Mouse (Mus musculus): ENCODE data around the gene Pygo2. TPM values are rescaled to one million over a fixed set of nuclear protein-coding genes. Genes with fewer than 3 reads are reported as not detected.

Gene Pygo2
- polyA plus RNA-seq (2012; rRNA removed; ENCODE audit: low replicate concordance) = 79.8 and 157 TPM in 2 replicates

GRCm38 (mm10) chr3:89430171-89431159 lies at the start of gene Pygo2:
TSS of gene Pygo2 (plus strand) at chr3:89430214.

DNA sequence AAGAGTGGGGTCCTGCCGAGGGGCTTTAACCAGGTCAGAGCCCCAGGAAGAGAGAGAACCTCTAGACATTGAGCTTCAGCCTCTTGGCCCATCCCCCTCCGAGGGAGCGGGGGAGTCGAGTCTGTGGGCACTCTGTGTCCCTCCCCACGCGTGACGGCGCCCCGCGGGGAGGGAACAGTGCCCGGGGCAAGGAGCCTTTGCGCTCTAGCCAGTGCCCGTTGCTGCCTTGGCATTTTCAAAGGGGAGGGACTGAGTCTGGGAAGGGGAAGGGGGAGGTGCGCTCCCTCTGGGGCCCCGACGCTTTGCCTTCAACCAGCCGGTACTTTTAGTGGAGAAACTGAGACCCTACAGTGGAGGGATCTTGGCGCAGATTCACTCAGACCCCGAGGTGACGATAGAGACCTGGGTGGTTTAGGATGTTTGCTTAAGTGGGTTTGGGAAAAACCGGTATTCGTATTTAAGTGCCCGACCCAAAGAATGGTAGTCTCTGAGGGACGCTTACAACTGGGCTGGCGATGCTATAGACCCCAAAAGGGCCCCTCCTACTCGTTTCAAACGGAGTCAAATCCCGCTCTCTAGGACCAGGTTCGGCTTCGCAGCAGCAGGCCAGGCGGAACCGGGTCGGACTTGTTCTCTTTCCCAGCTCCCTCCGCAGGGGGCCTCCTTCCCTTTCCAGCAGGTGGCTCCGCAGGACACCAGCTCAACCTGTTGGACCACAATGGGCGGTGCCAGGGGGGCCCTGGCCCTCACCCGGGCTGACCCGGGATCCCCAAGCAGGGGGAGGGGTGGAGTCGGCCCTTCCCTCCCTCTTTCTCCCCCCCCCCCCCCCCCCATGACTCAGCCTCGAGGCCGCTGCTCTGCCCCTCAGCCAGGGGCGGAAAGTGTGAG lies 35.8 kb upstream of the Pygo2 start, which contains the start of gene Zbtb7b:
Zbtb7b (minus strand) TSS at position 771 of the 888 bp plus-strand sequence.

DNA sequence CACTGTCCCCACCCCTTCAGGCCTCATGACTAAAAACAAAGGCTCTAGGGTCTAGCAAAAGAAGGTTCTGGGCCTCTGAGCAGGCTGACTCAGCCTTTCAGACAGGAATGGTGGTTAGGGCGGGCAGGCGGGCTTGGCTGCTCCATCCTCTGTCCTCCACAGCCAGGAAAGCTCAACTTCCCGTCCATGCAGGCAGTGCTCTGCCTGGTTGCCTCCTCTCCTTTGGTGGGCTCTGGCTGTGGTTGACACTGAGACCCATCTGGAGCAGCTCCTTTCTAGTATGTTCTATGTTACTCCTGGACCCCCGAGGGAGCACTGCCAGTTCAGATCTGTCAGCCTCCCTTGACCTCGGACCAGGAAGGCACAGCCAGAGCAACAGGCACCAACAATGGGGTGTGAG lies 27.3 kb upstream of the Pygo2 start, which contains the start of gene Lenep:
Lenep (minus strand) TSS at position 101 of the 400 bp plus-strand sequence.

GRCm38 (mm10) chr3:89411490-89412393 lies 18.3 kb upstream of the Pygo2 start, which contains the start of gene Flad1:
TSS of gene Flad1 (minus strand) at chr3:89411870.

DNA sequence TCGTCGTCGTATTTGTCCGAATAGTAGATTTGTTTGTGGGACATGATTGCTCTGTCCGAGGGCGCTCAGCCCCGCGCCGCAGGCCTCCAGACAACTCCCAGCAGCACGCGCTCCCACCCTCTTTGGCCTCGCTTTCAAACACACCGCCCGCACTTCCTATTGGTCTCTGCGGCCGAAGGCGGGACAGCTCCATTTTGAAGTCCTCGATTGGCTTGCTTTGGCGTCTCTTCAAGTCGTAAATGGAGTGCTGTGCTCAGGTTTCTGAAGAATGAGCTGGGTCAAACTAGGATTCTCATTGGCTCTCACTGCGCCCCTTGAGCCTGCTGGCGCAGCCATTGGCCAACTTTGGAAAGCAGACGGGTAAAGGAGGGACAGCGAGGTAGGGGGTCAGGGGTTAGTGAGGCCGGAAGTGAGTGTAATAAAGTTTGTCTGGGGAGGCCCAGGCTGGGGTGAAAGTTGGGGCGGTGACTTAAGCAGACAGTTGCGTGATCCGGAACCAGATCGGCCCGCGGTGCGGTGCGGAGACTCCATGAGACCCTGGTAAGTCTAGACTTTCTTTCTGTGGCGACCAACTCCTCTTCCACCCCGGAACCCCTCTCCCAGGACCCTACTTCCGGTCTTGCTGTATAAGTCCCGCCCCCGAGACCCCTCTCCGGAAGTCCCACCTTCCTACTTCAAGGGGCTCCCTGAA lies 11.7 kb upstream of the Pygo2 start, which contains the start of the genes Cks1b and Shc1:
Cks1b (minus strand) TSS at position 214 of the 691 bp plus-strand sequence.
Shc1 (plus strand) TSS at position 274 of the 691 bp plus-strand sequence.

DNA sequence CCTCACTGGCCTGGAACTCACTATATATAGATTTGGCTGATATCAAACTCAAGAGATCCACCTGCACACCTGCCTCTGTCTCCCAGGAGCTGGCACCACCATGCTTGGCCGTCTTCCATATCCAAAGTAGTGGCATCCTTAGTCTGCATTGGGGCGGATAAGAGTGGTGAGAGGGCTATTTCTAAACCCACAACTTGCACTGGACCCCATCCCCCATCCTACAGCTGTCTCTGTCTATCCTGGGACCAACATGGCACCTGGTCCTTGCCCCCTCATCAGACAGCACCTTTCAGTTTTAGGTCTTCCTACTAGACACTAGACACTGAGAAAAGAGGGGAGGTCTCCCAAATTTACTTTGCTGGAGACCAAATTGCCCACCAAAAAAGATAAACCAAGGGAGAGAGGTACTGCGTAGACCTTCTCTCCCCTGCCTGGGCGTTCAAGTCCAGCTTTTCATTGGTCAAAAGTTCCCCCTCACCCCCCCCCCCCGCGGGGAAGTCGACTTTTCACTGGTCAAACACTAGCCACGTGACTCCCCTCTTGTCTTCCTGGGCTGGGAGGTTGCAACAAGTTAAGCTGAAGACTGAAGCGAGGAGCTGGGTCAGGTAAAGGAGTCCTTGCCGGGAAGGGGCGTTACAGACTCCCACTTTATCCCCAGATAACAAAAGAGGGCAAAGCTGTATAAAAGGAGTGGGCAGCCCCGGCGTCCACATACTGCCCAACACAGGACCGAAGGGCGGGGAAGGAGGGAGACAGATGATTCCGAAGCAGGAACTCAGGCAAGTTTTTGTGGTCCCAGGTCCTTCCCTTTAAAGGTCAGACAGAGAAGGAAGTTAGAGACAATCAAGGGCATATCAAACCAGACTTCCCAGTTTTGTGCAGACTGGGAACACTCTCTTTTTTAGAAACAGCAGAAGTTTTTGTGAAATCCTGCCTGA lies 6.4 kb downstream of the Pygo2 start, which contains the start of gene Pbxip1:
Pbxip1 (plus strand) TSS at position 531 of the 938 bp plus-strand sequence.

GRCm38 (mm10) chr3:89454401-89455177 lies 24.6 kb downstream of the Pygo2 start, which contains the start of gene Pmvk:
TSS of gene Pmvk (plus strand) at chr3:89454541.

Other genes starting within 250 kb of the Pygo2 start
- 26.9 and 30.9 TPM in 2 replicates for gene Fam189b, start 247.1 kb upstream of the Pygo2 start, polyA plus RNA-seq (2012; rRNA removed; ENCODE audit: low replicate concordance)
- 27.8 and 49.9 TPM in 2 replicates for gene Gba, start 227.3 kb upstream of the Pygo2 start, polyA plus RNA-seq (2012; rRNA removed; ENCODE audit: low replicate concordance)
- 8.4 and 15.4 TPM in 2 replicates for gene Thbs3, start 215.0 kb upstream of the Pygo2 start, polyA plus RNA-seq (2012; rRNA removed; ENCODE audit: low replicate concordance)
- 192 and 239 TPM in 2 replicates for gene Mtx1, start 203.1 kb upstream of the Pygo2 start, polyA plus RNA-seq (2012; rRNA removed; ENCODE audit: low replicate concordance)
- 1.1 and 80.2 TPM in 2 replicates for gene Muc1, start 201.2 kb upstream of the Pygo2 start, polyA plus RNA-seq (2012; rRNA removed; ENCODE audit: low replicate concordance)
- gene Krtcap2, start 184.2 kb upstream of the Pygo2 start, polyA plus RNA-seq (2012; rRNA removed; ENCODE audit: low replicate concordance) = 340 and 345 TPM in 2 replicates
- gene Trim46, start 183.9 kb upstream of the Pygo2 start, polyA plus RNA-seq (2012; rRNA removed; ENCODE audit: low replicate concordance) = 2.8 and 16.7 TPM in 2 replicates
- gene Dpm3, start 170.9 kb upstream of the Pygo2 start, polyA plus RNA-seq (2012; rRNA removed; ENCODE audit: low replicate concordance) = 370 and 590 TPM in 2 replicates
- gene Slc50a1, start 159.6 kb upstream of the Pygo2 start, polyA plus RNA-seq (2012; rRNA removed; ENCODE audit: low replicate concordance) = 90.2 and 159 TPM in 2 replicates
- 59.5 and 87.8 TPM in 2 replicates for gene Efna1, start 149.1 kb upstream of the Pygo2 start, polyA plus RNA-seq (2012; rRNA removed; ENCODE audit: low replicate concordance)
- gene Efna3, start 107.2 kb upstream of the Pygo2 start, polyA plus RNA-seq (2012; rRNA removed; ENCODE audit: low replicate concordance) = 8.2 and 18.7 TPM in 2 replicates
- 14.7 and 32.5 TPM in 2 replicates for gene Efna4, start 92.2 kb upstream of the Pygo2 start, polyA plus RNA-seq (2012; rRNA removed; ENCODE audit: low replicate concordance)
- gene Adam15, start 80.2 kb upstream of the Pygo2 start, polyA plus RNA-seq (2012; rRNA removed; ENCODE audit: low replicate concordance) = 77.9 and 91.6 TPM in 2 replicates
- gene Dcst2, start 68.2 kb upstream of the Pygo2 start, polyA plus RNA-seq (2012; rRNA removed; ENCODE audit: low replicate concordance) = 2.5 TPM in 2 replicates
- 5.1 and 8.6 TPM in 2 replicates for gene Dcst1, start 65.0 kb upstream of the Pygo2 start, polyA plus RNA-seq (2012; rRNA removed; ENCODE audit: low replicate concordance)
- 153 and 200 TPM in 2 replicates for gene Zbtb7b, start 35.4 kb upstream of the Pygo2 start, polyA plus RNA-seq (2012; rRNA removed; ENCODE audit: low replicate concordance)
- not detected in 2 replicates for gene Lenep, start 27.4 kb upstream of the Pygo2 start, polyA plus RNA-seq (2012; rRNA removed; ENCODE audit: low replicate concordance)
- 38.8 and 45.1 TPM in 2 replicates for gene Flad1, start 18.3 kb upstream of the Pygo2 start, polyA plus RNA-seq (2012; rRNA removed; ENCODE audit: low replicate concordance)
- gene Cks1b, start 11.8 kb upstream of the Pygo2 start, polyA plus RNA-seq (2012; rRNA removed; ENCODE audit: low replicate concordance) = 7.2 and 7.6 TPM in 2 replicates
- 43.8 and 52.6 TPM in 2 replicates for gene Shc1, start 11.8 kb upstream of the Pygo2 start, polyA plus RNA-seq (2012; rRNA removed; ENCODE audit: low replicate concordance)
- gene Pbxip1, start 6.5 kb downstream of the Pygo2 start, polyA plus RNA-seq (2012; rRNA removed; ENCODE audit: low replicate concordance) = 34.4 and 41.9 TPM in 2 replicates
- gene Pmvk, start 24.3 kb downstream of the Pygo2 start, polyA plus RNA-seq (2012; rRNA removed; ENCODE audit: low replicate concordance) = 9.4 and 15.8 TPM in 2 replicates
- gene Kcnn3, start 90.0 kb downstream of the Pygo2 start, polyA plus RNA-seq (2012; rRNA removed; ENCODE audit: low replicate concordance) = 2.0 and 5.3 TPM in 2 replicates

Data from duodenum, adult 2 months (tissue).